18 mouse cellular contexts compared by ENCODE assay signal in the genomic region with DNA sequence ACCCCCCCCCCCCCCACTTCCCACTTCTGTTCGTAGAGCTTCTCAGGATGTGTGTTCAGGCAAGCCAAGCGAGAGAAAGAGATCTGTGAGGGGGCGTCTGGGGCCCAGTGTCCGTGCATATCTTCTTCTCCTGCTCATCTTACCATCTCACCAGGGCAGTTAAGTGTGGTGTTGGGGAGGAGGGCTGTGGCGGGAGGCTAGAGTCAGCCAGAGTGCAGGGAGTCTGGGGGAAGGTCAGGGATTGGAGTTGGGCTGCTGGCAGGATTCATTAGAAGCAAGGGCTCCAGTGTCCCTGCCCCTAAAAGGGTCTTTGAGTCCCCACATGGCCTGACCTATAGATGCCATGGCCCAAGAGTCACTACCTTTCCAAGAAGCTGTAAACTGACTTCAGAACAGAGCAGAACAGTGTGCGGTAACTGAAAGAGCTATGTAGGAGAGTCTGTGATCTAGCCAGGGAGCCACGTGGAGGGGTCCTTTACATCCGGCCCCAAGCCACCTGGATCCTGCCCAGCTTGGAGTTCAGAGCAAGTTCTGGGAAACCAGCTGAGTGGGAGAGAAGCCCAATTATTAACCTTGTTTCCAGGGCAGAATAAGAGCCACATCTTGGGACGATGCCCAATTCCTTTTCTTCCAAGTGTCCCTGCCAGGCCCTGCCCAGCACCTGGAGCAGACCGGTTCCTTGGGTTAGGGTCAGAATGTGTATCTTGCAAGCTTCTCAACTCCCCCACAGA. TPM values are rescaled to one million over a fixed set of nuclear protein-coding genes. Genes with fewer than 3 reads are reported as not detected.
DNase-seq lines count a peak whose midpoint lies in the region; ATAC-seq lines count a peak whose summit lies in the region.
"Had no signal": no experiment of that assay in that cellular context is flagged by ENCODE, and none has a peak within 500 bp of the region (broad histone marks: within the 10 kb centered on the region; RNA-seq: fewer than 3 reads in every experiment).

No protein-coding gene starts in this region.

- 4% methylated on average over 10 of the region's 10 CpGs for WGBS in heart, embryonic 12.5 days
- WGBS in neural tube, embryonic 15.5 days, result 2% methylated on average over 9 of the region's 10 CpGs

- H3K4me2 ChIP-seq in heart, embryonic 12.5 days, result no peak overlapping the region
- H3K4me2 ChIP-seq in neural tube, embryonic 15.5 days, result no peak overlapping the region
- H3K4me2 ChIP-seq: embryonic facial prominence, embryonic 15.5 days had no signal

- no peak overlapping the region for H3K9ac ChIP-seq in heart, embryonic 12.5 days
- H3K9ac ChIP-seq in neural tube, embryonic 15.5 days (replicated peaks), result no peak overlapping the region
- H3K9ac ChIP-seq: embryonic facial prominence, embryonic 15.5 days; hindbrain, embryonic 15.5 days had no signal

- H3K4me1 ChIP-seq in heart, embryonic 12.5 days (replicated peaks), result peaks cover 16% of the 10 kb centered on the region
- peaks cover 37% of the 10 kb centered on the region for H3K4me1 ChIP-seq in neural tube, embryonic 15.5 days

- H3K36me3 ChIP-seq in heart, embryonic 12.5 days, result no peaks in the 10 kb centered on the region
- H3K36me3 ChIP-seq in neural tube, embryonic 15.5 days, result no peaks in the 10 kb centered on the region
- H3K36me3 ChIP-seq: embryonic facial prominence, embryonic 15.5 days; hindbrain, embryonic 15.5 days had no signal

- H3K4me3 ChIP-seq in heart, embryonic 12.5 days, result no peak overlapping the region
- no peak overlapping the region for H3K4me3 ChIP-seq in neural tube, embryonic 15.5 days (replicated peaks)
- H3K4me3 ChIP-seq: embryonic facial prominence, embryonic 15.5 days; gastrocnemius, adult 2 months; hindbrain, embryonic 15.5 days had no signal

- H3K27ac ChIP-seq in heart, embryonic 12.5 days (ENCODE audit: poor library complexity, severe bottlenecking), result no peak overlapping the region
- H3K27ac ChIP-seq in neural tube, embryonic 15.5 days (replicated peaks), result no peak overlapping the region
- H3K27ac ChIP-seq: embryonic facial prominence, embryonic 15.5 days; gastrocnemius, adult 2 months; hindbrain, embryonic 15.5 days had no signal

- ATAC-seq in heart, embryonic 12.5 days (ENCODE audit: insufficient number of reproducible peaks, low FRiP score), result no peak
- ATAC-seq in neural tube, embryonic 15.5 days (ENCODE audit: low FRiP score), result no peak
- ATAC-seq: activated CD4-positive, CD25-positive, alpha-beta regulatory T cell, adult 4 months had no signal

- peaks cover 98% of the 10 kb centered on the region for H3K27me3 ChIP-seq in heart, embryonic 12.5 days (replicated peaks)
- peaks cover 96% of the 10 kb centered on the region for H3K27me3 ChIP-seq in neural tube, embryonic 15.5 days (replicated peaks)

- no peaks in the 10 kb centered on the region for H3K9me3 ChIP-seq in heart, embryonic 12.5 days (replicated peaks)
- no peaks in the 10 kb centered on the region for H3K9me3 ChIP-seq in neural tube, embryonic 15.5 days (replicated peaks)
- H3K9me3 ChIP-seq: embryonic facial prominence, embryonic 15.5 days; hindbrain, embryonic 15.5 days had no signal

- peak; percentile 77 for DNase-seq in heart, adult 11 months
- DNase-seq in neural tube, embryonic 10.5 days (ENCODE audit: extremely low spot score, low spot score), result peak; percentile 23
- peak; percentile 69 to 70 for DNase-seq in cerebellum, postnatal 14 days
- no peak for DNase-seq in c-Kit-positive CD71-positive TER-119-positive erythroid progenitor cells, embryonic 14.5 days (ENCODE audit: low spot score)
- DNase-seq in gastrocnemius, postnatal 10 days, result no peak
- DNase-seq: adrenal gland, postnatal 25 days; gastrocnemius, adult 2 months; kidney, adult 11 months; liver; lung, adult 18-20 months had no signal

RNA-seq across cellular contexts. Expression of a gene that starts 6.1 kb away (rescaled TPM):
- not detected in 2 replicates for polyA plus RNA-seq in heart, embryonic 12.5 days (2016; fragmentation: Nextera tagmentation; extraction: Ambion mirVana)
- polyA plus RNA-seq in neural tube, embryonic 15.5 days (2015; fragmentation: Nextera tagmentation; extraction: Ambion mirVana), result 13.7 and 16.3 TPM in 2 replicates
- total RNA-seq in gastrocnemius, postnatal 10 days (2021), result not detected
- total RNA-seq: adrenal gland, postnatal 25 days; gastrocnemius, adult 2 months; heart, adult 18-20 months; neutrophil, adult 5-6 weeks had no signal
- polyA plus RNA-seq: activated CD4-positive, CD25-positive, alpha-beta regulatory T cell, adult 4 months; heart, embryonic 16.5 days had no signal

RNA-seq across cellular contexts. Expression of a gene that starts 24.9 kb away (rescaled TPM):
- polyA plus RNA-seq in heart, embryonic 12.5 days (2016; fragmentation: Nextera tagmentation; extraction: Ambion mirVana), result 30.4 and 32.2 TPM in 2 replicates
- 2.5 and 3.7 TPM in 2 replicates for polyA plus RNA-seq in neural tube, embryonic 15.5 days (2015; fragmentation: Nextera tagmentation; extraction: Ambion mirVana)
- under 1 TPM; 0.35 to 0.70 TPM for total RNA-seq in gastrocnemius, postnatal 10 days (2021)
- total RNA-seq: gastrocnemius, adult 2 months; neutrophil, adult 5-6 weeks had no signal
- polyA plus RNA-seq: activated CD4-positive, CD25-positive, alpha-beta regulatory T cell, adult 4 months had no signal

RNA-seq across cellular contexts. Expression of a gene that starts 34.9 kb away (rescaled TPM):
- polyA plus RNA-seq in heart, embryonic 12.5 days (2016; fragmentation: Nextera tagmentation; extraction: Ambion mirVana), result 45.2 and 47.6 TPM in 2 replicates
- polyA plus RNA-seq in neural tube, embryonic 15.5 days (2015; fragmentation: Nextera tagmentation; extraction: Ambion mirVana), result 31.6 and 37.6 TPM in 2 replicates
- total RNA-seq in gastrocnemius, postnatal 10 days (2021), result 10 to 100 TPM; 11.4 to 12.1 TPM

Comparison
In these comparisons a context has a peak if more than half of its experiments do, and no peak if none do; other contexts are left out.
1. DNase-seq: peak in heart, adult 11 months (single experiment), neural tube, embryonic 10.5 days (single experiment) and cerebellum, postnatal 14 days (2 of 2); none in c-Kit-positive CD71-positive TER-119-positive erythroid progenitor cells, embryonic 14.5 days (single experiment) and gastrocnemius, postnatal 10 days (single experiment).
2. RNA of a gene that starts 6.1 kb away (polyA plus RNA-seq): 13.7 to 16.3 TPM in neural tube, embryonic 15.5 days; not detected in heart, embryonic 12.5 days; every median in the first group is over 10 times any median in the second.